Mouse (Mus musculus) intestine, embryonic 14.5 days (tissue): ENCODE data around the gene Nova2. TPM values are rescaled to one million over a fixed set of nuclear protein-coding genes. Genes with fewer than 3 reads are reported as not detected.

ENCODE experiments used
- ATAC-seq: fragments of 200-750 bp; cut with Nextera tagmentation; replicated peaks from 2 replicates; pipeline ENCODE4 v1.8.0; 2017; ENCODE audit warnings: low read depth, moderate number of reproducible peaks, moderate TSS enrichment, moderate library complexity; ENCODE audit not compliant: low FRiP score, low TSS enrichment
- DNase-seq: peaks from one replicate; pipeline ENCODE4 v3.0.0-alpha.2; 2018; ENCODE audit warnings: low spot score
- H3K27ac ChIP-seq: fragments of 300-500 bp; sonication (generic); 2 replicates; pipeline ENCODE4 v1.5.1; 2014; ENCODE audit warnings: low read depth, mild to moderate bottlenecking, control low read depth
- H3K27me3 ChIP-seq: fragments of 300-500 bp; sonication (generic); replicated peaks from 2 replicates; pipeline ENCODE4 v1.6.1; 2014; ENCODE audit warnings: low read length, control low read depth; ENCODE audit not compliant: control insufficient read depth, insufficient read depth
- H3K36me3 ChIP-seq: fragments of 300-500 bp; sonication (generic); 2 replicates; pipeline ENCODE4 v1.6.1; 2014; ENCODE audit warnings: low read length, control low read depth; ENCODE audit not compliant: control insufficient read depth, insufficient read depth
- H3K4me1 ChIP-seq: fragments of 300-500 bp; sonication (generic); replicated peaks from 2 replicates; pipeline ENCODE4 v1.6.1; 2014; ENCODE audit warnings: low read length, control low read depth, mixed read lengths; ENCODE audit not compliant: control insufficient read depth, insufficient read depth
- H3K4me2 ChIP-seq: fragments of 300-500 bp; sonication (generic); 2 replicates; pipeline ENCODE4 v1.6.1; 2014; ENCODE audit warnings: low read length
- H3K4me3 ChIP-seq: fragments of 300-500 bp; sonication (generic); 2 replicates; pipeline ENCODE4 v1.5.1; 2014; ENCODE audit warnings: low read depth, low read length, control low read depth, mixed read lengths
- H3K9ac ChIP-seq: fragments of 300-500 bp; sonication (generic); 2 replicates; pipeline ENCODE4 v1.6.1; 2014; ENCODE audit warnings: mild to moderate bottlenecking, low read length
- H3K9me3 ChIP-seq: fragments of 300-500 bp; sonication (generic); 2 replicates; pipeline ENCODE4 v1.6.1; 2016; ENCODE audit warnings: low read length, control low read depth; ENCODE audit not compliant: control insufficient read depth
- WGBS: fragments of 180-500 bp; shearing (Covaris S2); extraction: QIAGEN DNeasy Blood & Tissue Kit; methylation state at CpG from one replicate; pipeline ENCODE4 v1.1.7; 2014; 5-methylcytosine and 5-hydroxymethylcytosine counted together
- polyA plus RNA-seq: library from polyadenylated mRNA; unstranded; fragments of >200 nt; fragmentation: Nextera tagmentation; extraction: Ambion mirVana; gene quantifications from 2 replicates; pipeline ENCODE4 v1.2.1, GENCODE M21; 2014

The Nova2 gene
- polyA plus RNA-seq, 1 experiment from 2014 or later: 0.66 TPM

- ATAC-seq (peak; percentile 22; the same call in 1 of the 2 replicates), DNase-seq (peak; percentile 97)
- peaks cover 41% of the 10 kb centered on the region for H3K4me1 ChIP-seq
- H3K36me3 ChIP-seq: peaks cover 27% of the 10 kb centered on the region
- peak within 1 kb of the TSS; percentile 95 for H3K27ac ChIP-seq
- H3K4me2 ChIP-seq: peak within 1 kb of the TSS; percentile 97
- no peaks in the 10 kb centered on the region for H3K9me3 ChIP-seq
- H3K4me3 ChIP-seq: peak within 1 kb of the TSS; percentile 92
- H3K27me3 ChIP-seq: no peaks in the 10 kb centered on the region
- peak within 1 kb of the TSS; percentile 80 for H3K9ac ChIP-seq
- under 1% methylated on average over 76 of the region's 90 CpGs for WGBS
These were observed 78.4 kb downstream of the Nova2 start, which contains the start of gene Irf2bp1 for GRCm38 (mm10) chr7:19003902-19004630. TSS of gene Irf2bp1 (plus strand) at chr7:19004044.

GRCm38 (mm10) chr7:19004631-19005079, 79.0 kb downstream of the Nova2 start:
- peaks cover 41% of the 10 kb centered on the region for H3K4me1 ChIP-seq
- H3K4me3 ChIP-seq: peak overlapping the region; percentile 92
- no peaks in the 10 kb centered on the region for H3K9me3 ChIP-seq
- peak overlapping the region; percentile 95 for H3K27ac ChIP-seq
- peak overlapping the region; percentile 80 for H3K9ac ChIP-seq
- no peak for ATAC-seq
- DNase-seq: peak; percentile 69
- H3K36me3 ChIP-seq: peaks cover 27% of the 10 kb centered on the region
- peak overlapping the region; percentile 97 for H3K4me2 ChIP-seq
- H3K27me3 ChIP-seq: no peaks in the 10 kb centered on the region
- 4% methylated on average over 34 of the region's 34 CpGs for WGBS

GRCm38 (mm10) chr7:19005417-19006121, 79.9 kb downstream of the Nova2 start:
- peak overlapping the region; percentile 80; the same call in 1 of the 2 replicates for H3K9ac ChIP-seq
- 79% methylated on average over 34 of the region's 34 CpGs for WGBS
- peaks cover 41% of the 10 kb centered on the region for H3K4me1 ChIP-seq

GRCm38 (mm10) chr7:19006476-19006875, 80.8 kb downstream of the Nova2 start:
- Histone ChIP-seq H3K4me3 (0 out of 2 replicates have a peak overlapping the region, but pooled peaks have one; percentile 3), H3K9ac (no peak overlapping the region), H3K36me3 (peaks cover 27% of the 10 kb centered on the region), H3K27ac (peak overlapping the region; percentile 43; the same call in 1 of the 2 replicates), H3K27me3 (no peaks in the 10 kb centered on the region), H3K4me1 (peaks cover 34% of the 10 kb centered on the region), H3K9me3 (no peaks in the 10 kb centered on the region), H3K4me2 (peak overlapping the region; percentile 97)
- no peak; the same call in 1 of the 2 replicates for ATAC-seq
- 4% methylated on average over 12 of the region's 12 CpGs for WGBS
- peak; percentile 91 for DNase-seq

More at GRCm38 (mm10) chr7:19005417-19006121, 79.9 kb downstream of the Nova2 start:
- peak overlapping the region; percentile 97 for H3K4me2 ChIP-seq
- H3K27me3 ChIP-seq: no peaks in the 10 kb centered on the region
- no peak for ATAC-seq
- no peak for DNase-seq
- peak overlapping the region; percentile 92 for H3K4me3 ChIP-seq
- H3K9me3 ChIP-seq: no peaks in the 10 kb centered on the region
- no peak overlapping the region for H3K27ac ChIP-seq
- peaks cover 27% of the 10 kb centered on the region for H3K36me3 ChIP-seq

- Histone ChIP-seq H3K27me3 (no peaks in the 10 kb centered on the region), H3K27ac (peak overlapping the region; percentile 57), H3K9ac (0 out of 2 replicates have a peak overlapping the region, but pooled peaks have one; percentile 13), H3K9me3 (no peaks in the 10 kb centered on the region), H3K4me3 (peak overlapping the region; percentile 8; the same call in 1 of the 2 replicates), H3K4me1 (peaks cover 35% of the 10 kb centered on the region), H3K4me2 (peak overlapping the region; percentile 35), H3K36me3 (peaks cover 27% of the 10 kb centered on the region)
- ATAC-seq: peak; percentile 66
- WGBS: 58% methylated on average over 13 of the region's 13 CpGs
- peak; percentile 79 for DNase-seq
These were observed 81.6 kb downstream of the Nova2 start for GRCm38 (mm10) chr7:19007026-19007977.

- DNase-seq (no peak), ATAC-seq (no peak)
- Histone ChIP-seq H3K4me1 (peaks cover 22% of the 10 kb centered on the region), H3K4me3 (no peak overlapping the region), H3K27ac (no peak overlapping the region), H3K4me2 (no peak overlapping the region), H3K36me3 (peaks cover 18% of the 10 kb centered on the region), H3K9me3 (no peaks in the 10 kb centered on the region), H3K27me3 (no peaks in the 10 kb centered on the region), H3K9ac (no peak overlapping the region)
- WGBS: 75% methylated on average over 7 of the region's 7 CpGs
These were observed 84.9 kb downstream of the Nova2 start for GRCm38 (mm10) chr7:19010581-19010980.

- H3K9me3 ChIP-seq: no peaks in the 10 kb centered on the region
- H3K4me2 ChIP-seq: peak overlapping the region; percentile 60
- H3K27me3 ChIP-seq: no peaks in the 10 kb centered on the region
- H3K4me1 ChIP-seq: peaks cover 14% of the 10 kb centered on the region
- 3% methylated on average over 27 of the region's 31 CpGs for WGBS
- H3K9ac ChIP-seq: peak overlapping the region; percentile 62
- H3K4me3 ChIP-seq: peak overlapping the region; percentile 25
- DNase-seq (peak; percentile 70), ATAC-seq (peak; percentile 22; the same call in 1 of the 2 replicates)
- peaks cover 4% of the 10 kb centered on the region for H3K36me3 ChIP-seq
- H3K27ac ChIP-seq: peak overlapping the region; percentile 70
These were observed 86.4 kb downstream of the Nova2 start for GRCm38 (mm10) chr7:19012025-19012621.
